Mouse (Mus musculus) cortical plate, adult 2 months (tissue): ENCODE results near the gene Tm6sf2.

Experiments
- CTCF ChIP-seq: fragments of 200-500 bp; IDR thresholded peaks from 2 replicates; pipeline ENCODE4 v1.5.1; 2011; ENCODE audit warnings: mild to moderate bottlenecking, control low read depth, low read length; ENCODE audit not compliant: insufficient read depth; ENCODE audit errors: extremely low read depth
- POLR2A ChIP-seq: fragments of 200-500 bp; IDR thresholded peaks from 2 replicates; pipeline ENCODE4 v1.6.1; 2011; ENCODE audit warnings: mild to moderate bottlenecking, low read length, control low read depth; ENCODE audit not compliant: insufficient read depth; ENCODE audit errors: extremely low read depth

GRCm38 (mm10) chr8:70124992-70125391, 52.3 kb downstream of the Tm6sf2 start:
- TF ChIP-seq CTCF: no peak
- TF ChIP-seq POLR2A: no peak
